Mouse (Mus musculus) regulatory T cell (primary cell): ENCODE results near the gene Pax5.

ENCODE experiments used
- in situ Hi-C: fragments of 300-600 bp; cut with MboI, MseI; formaldehyde crosslinking; loops from one replicate; pipeline ENCODE4 v1.15.1; 2025; ENCODE audit warnings: high pct_unique_total_duplicates

The Pax5 gene

DNA sequence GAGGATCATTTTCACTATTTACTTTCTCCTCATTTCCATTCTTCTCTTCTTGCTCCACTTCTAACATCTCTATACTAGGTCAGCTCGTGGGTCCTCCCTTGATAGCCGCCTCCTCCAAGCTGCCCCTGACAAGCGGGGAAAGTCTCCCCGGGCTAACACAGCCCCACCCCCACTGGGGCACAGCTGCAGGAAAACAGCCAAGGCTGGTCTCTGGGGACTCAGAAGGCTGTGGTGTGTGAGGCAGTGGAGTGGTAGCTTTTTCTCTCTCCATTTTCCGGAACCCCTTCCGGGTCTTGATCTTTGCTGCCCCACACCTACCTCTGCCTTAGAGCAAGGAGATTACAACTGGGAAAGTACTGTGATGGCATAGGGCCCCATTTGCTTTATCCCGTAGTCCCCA is 4.3 kb downstream of the Pax5 start:
- in situ Hi-C loops = no loop called here

DNA sequence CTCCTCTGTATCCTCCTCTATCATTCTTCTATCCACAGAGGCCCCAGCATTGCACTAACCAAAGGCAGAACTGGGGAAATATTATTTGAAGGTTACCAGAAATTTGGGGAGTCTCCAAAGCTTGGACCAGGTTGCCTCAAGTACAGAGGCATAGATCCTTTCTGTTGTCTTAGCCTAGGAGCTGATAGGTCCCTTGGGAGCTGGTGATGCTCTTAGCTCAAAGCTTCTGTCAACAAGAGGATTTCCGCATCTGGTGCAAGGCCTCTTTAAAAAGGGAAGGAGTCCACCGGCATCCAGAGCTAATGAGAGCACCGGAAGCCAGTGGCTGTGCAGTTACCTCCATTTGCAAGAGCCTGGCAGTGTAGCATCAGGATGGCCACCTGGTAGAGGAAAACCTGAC is 5.1 kb downstream of the Pax5 start:
- in situ Hi-C loops = no loop called here

DNA sequence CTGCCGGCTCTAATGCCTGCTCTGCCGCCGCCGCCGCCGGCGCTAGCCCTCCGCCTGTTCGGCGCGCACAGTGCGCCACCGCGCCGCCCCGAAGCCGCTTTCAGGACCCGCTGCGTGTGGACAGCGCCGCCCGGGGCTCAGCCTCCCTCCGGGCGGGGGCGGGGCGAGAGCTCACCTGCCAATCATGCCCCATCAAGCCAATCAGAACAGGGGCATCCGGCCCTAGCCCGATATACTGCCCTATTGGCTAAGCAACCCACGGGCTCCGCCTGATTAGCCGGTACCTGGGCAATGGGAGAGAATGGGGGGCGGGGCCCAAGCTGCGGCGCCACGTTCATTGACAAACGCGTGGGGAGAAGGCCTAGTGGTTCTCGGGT is 5.9 kb downstream of the Pax5 start:
- in situ Hi-C loops = no loop called here

DNA sequence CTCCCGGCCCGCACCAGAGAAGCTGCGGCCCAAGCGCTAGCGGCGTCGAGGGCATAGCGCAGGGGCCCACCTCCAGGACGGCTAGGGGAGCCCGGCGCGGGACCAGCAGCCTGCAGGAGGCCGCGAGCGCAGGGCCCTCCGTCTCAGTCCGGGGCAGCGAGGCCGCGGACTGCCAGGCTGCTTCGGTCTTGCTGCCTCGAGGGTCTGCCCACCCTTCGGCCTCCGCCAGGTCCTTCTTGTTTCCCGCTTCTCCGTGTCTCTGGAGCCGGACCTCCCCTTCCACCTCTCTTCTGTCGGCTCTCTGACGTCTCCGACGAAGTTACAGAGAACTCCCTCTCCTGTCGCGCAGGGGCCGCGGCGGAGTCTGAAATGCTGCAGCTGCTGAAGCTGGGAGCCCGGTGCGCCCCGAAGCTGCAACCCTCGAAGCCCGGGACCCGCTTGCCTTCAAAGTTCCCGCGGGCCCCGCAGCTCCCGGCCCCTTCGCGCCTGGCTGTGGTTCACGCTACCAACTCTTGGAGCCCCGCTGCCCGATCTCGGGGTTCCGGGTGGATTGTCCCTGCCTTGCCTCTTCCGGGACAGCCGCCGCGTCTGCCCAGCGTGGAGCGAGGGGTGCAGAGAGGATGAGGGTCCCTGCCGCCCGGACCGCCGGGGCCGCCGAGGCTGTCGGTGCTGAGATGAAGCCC is 6.5 kb downstream of the Pax5 start:
- in situ Hi-C loops = no loop called here

DNA sequence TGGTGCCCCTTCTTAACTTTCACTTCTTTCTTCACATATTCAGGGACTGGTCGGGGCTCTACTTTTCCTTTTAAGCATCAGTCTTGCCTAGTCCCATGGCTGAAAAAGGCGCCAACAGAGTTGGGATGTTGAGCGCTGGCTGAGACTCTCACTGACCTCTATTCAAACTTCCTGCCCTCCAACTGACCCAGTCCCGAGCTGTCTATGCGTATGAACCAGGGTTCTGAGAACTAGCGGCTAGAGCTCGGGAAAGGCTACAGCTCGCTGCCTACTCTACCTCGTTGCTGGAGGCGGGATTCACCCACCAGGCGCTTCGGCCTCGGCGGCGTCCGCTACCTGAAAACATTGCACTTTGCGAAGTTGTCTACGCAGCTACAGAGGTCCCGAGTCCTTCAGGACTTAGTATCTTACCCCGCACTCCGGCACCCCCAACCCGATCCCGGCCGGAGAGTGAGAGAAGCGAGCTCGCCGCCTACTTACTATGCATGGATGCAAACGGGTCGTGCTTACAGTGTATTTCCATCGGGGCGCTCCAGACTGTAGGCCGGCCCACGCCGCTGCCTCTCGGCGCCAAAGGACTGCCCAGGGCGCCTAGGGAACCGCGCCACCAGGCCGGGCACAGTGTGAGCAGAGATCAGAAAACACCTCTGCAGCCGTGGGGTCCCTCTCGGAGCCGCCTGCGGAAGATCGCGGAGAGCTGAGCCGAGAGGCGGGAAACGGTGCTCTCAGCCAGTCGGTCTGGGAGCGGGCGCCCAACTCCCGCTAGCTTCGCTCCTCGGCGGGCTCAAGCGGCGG is 7.2 kb downstream of the Pax5 start:
- in situ Hi-C loops = no loop called here

DNA sequence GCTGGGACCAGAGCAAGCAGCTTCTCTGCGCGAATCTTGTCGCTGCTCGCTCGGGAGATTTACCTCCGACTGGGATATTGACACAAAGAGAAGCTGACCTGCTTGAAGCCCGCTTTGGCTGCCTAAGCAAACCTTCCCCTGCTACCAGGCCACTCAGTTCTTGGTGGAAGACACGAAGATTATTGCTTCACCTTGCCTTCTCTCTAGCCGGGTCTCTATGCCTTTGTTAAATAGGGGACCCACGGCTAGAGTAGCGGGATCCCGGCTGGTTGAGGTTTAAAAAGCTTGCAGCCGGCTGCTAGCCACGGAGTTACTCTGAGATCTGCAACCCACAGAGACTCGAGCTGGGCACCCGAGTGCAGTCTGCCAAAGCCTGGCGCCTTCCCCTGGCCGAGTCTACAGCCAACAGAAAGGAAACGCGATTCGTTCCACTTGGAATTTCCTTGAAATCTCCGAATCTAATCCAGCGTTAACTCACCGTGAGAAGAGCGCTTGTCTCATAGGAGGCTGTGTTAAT is 8.2 kb downstream of the Pax5 start:
- in situ Hi-C loops = no loop called here

DNA sequence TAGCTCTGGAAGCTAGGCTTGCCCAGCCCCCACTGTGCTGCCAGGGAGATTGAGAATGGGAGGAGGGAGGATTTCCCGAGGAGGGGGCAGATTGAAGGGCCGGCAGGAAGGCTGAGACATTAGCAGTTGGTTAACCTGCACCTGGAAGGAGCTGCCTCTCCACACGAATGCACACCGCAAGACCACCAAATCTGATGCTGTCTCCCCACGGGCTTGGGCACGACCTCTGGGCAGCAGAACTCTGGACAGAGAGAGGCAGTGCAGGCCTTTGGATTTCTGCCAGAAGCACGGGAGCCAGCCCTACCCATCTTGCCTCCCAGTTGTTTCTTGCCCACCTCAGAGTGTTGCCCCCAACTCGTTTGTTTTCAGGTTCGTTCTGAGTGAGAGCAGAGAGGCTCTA is 8.8 kb downstream of the Pax5 start:
- in situ Hi-C loops = no loop called here

DNA sequence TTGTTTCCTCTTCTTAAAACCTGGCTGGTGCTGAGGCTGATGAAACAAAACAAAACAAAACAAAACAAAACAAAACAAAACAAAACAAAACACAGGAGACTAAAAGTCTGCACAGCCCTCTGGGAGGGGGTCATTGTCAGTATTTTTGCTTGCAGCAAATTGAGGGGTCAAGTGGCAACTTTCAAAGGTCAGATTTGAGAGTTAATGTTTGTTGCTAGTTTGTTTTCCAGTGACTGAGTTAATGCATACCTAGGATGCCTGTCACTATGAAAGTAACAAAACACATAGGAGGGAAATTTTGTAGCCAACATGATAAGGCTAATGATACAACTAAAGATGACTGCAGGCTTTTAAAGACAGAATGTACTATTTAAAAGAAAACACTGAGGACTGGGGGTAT is 13.6 kb downstream of the Pax5 start:
- in situ Hi-C loops = no loop called here

DNA sequence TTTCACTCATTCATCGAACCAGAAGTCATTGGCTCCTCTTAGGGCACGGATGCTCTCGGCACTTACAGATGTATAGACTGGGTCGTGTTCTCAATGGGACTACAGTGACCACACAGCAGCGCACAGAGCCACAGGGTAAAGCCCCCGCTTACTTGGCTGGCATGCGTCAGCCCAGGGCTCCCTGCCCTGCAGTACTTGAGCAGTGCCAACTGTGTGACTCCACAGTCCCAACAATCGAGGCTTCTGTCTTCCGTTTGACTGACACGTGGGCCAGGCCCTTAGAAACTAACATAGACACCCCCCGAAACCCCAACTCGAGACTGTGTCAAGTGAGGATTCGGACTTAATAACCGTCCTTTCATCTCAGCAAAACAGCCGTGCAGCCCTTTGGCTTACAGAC is 15.9 kb downstream of the Pax5 start:
- in situ Hi-C loops = no loop called here

DNA sequence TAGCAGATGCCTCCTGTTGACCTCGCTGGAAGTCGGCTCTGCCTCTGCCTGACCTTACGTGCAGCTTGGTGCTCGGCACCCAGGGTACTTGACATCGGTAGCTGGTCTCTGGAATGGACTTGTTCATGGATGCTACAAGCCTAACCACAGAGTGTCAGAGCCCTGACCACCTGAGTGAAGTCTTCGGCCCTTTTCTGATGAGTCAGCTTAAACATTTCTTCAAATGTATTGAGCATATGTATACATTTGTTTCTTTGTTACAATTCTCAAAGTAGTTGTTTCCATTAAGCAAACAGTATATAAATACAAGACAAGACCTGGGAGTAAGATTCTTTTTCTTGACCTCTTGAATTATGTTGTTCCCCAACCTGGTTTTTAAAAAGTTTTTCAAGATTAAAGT is 24.7 kb downstream of the Pax5 start:
- in situ Hi-C loops = no loop called here

DNA sequence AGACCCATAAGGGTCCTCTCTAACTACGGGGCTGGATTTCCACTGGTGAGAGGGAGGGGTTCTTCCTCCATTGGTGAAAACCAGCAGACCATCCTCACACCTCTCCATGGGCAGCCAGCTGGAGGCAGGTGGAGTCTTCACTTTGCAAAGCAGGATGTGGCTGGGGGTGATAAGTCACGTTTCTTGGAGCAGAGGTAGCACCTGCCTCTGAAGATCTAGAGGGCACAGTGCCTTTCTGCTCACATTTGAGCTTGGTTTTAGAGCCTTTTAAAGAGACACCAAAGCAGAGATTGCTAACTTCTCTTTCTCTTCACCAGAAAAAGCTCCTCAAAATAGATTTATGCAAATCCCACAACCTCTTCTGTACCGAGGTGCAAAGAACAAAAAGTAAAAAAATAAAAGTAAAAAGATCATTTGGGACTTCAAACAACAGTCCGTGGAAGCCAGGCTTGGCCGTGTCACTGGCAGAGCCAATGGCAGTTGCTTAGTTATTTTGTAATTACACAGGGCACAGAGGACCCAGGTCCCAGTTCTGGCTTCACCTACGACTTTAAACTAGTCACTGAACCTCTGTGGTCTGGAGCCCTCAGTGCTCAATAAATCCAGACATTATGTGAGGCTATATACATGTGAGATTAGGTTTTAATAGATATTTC is 29.9 kb downstream of the Pax5 start:
- in situ Hi-C loops = no loop called here

DNA sequence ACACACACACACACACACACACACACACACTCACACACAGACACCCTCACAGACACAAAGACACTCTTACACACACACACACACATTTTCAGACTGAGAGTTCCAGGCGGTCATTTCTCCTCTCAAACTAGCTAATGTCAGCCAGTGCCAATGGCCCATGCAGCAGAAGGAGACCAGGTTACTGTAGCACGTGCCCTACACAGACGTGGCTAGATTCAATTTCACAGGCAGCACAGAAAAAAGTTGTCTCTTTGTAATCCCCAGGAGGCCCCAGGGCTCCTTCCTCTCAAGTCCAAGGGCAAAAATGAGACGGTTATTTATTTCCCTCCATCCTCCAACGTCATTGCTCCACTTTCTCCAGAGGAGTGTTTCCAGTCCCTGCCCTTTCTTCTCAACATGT is 31.6 kb downstream of the Pax5 start:
- in situ Hi-C loops = no loop called here

DNA sequence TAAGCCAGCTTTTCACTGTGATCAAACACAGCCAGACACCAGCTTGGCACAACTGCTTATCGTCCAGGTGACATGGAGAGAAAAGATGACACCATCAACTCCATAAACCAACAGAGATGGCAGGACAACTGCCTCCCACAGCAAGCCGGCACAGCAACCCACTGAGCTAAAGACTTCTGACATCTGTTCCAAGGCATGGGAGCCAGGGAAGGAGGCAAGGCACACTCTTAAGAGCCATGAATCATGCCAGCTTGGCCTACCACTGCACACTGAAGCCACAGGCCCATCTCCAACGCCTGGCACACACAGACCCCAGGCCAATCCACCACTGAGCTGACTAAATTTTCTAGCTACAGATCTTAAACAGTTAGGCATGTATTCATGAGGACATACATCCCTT is 32.3 kb downstream of the Pax5 start:
- in situ Hi-C loops = no loop called here

DNA sequence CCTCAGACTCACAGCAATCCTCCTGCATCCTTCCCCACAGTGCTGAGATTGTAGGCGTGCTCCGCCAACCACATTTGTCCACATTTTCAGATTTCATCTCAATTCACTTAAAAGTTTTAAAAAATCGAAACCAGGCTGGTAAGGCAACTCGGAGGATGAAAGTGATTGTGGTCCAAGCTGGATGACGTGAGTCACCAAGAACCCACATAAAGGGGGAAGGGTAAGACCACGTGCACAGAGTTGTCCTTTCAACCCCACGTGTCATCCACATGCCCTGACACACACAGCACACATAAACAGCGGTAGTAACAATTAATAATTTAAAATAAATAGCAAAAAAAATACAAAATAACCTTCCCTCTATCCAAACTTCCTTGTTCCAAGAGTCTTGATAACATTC is 35.3 kb downstream of the Pax5 start:
- in situ Hi-C loops = no loop called here

DNA sequence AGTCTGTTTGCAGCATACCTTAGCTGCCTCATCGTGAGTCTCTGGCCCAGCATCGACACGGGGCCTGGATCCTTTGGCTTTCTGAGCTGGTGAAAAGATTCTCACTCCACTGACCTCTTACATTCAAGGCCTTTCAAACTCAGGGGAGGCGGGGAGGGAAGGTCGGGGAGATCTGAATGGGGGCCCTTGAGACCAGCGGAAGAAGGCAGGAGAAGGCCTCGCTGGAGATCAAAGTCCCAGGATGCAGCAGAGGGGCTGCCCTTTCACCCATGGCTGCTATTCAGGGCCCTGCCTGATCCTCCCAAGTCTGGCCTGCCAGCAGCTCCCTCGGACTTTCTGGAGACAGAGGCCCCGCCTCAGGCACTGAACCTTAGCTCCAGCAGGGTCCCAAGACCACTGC is 36.6 kb downstream of the Pax5 start:
- in situ Hi-C loops = no loop called here

DNA sequence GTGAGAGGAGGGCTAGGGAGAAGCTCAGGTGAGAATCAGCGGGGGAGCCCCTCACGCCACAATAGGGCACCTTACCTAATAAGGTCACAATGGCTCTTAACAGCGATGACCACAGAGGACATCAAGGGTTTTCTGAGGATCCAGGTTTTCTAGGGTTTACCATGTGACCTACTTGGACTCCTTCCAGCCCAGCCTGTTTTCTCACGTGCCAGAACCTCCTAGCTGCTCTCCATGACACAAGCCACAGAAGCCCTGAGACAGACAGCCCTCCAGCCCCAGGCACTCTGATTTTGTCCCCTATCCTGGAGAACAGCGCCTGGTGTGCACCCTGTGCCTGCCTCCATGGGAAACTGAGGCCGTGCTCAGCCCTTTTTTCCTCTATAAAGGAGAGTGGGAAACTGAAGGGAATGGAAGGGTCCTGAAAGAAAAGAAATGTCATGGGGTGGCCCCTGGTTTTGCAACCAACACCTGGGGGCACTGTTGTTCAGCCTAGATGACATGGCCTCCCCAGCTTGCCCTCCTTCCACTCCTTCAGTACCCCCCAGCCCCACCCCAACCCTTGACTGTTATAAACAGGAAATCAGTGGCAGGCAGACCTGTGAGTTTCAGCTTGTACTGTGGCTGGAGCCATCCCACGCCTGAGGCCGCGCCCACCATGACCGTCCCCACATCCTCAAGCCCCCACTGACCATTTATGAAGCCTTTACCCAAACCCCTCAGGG is 37.9 kb downstream of the Pax5 start:
- in situ Hi-C loops = no loop called here

DNA sequence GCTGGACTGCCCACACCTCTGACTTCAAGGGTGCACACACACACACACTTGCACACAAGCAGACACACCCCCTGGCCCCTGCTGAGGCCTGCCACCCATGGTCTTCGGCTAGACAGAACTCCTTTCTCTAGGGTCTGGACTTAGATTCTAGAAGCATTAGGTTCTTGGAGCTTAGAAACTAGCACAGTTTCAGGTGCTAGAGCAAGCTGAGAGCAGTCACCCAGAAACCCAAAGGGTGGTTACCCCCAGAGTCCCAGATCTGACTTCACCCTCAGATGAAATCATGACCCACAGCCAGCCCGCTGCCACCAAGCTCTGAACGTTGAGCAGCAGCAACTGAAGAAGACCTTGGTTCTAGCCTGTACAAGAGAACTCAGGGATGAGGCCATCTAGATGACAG is 38.8 kb downstream of the Pax5 start:
- in situ Hi-C loops = no loop called here

DNA sequence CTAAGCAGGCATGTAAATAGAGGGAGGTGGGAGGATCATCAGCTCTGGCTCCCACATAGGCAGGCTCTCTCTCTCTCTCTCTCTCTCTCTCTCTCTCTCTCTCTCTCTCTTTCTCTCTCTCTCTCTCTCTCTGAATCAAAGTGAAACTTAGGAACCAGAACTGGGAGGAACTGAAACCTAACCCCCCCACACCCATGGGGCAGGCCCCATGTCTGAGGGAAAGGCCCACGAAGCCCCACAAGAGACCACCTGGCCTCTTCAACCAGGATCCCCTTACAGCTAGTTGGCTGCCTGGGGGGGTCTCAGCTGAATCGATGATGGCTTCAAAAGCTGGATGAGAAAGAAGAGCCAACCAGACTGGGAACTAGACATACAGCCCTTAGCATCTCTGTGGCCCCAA is 39.3 kb downstream of the Pax5 start:
- in situ Hi-C loops = no loop called here

DNA sequence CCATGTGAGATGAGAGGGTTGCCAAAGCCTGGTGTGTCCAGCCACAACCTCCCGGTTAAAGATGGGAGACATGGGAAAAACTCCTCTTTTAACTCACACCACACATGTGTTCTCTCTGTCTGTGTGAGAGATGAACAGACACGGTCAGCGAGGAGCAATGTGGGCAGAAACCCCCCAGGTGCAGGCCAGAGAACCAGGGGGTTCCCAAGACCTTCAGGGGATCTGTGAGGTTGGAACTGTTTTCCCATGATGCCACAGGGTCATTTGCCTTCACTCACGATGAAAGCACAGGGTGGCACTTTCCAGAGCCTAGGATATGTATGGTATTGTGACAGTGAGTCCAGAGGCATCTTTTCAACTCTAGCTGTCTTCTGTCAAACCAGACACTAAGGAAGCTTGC is 39.9 kb downstream of the Pax5 start:
- in situ Hi-C loops = no loop called here

DNA sequence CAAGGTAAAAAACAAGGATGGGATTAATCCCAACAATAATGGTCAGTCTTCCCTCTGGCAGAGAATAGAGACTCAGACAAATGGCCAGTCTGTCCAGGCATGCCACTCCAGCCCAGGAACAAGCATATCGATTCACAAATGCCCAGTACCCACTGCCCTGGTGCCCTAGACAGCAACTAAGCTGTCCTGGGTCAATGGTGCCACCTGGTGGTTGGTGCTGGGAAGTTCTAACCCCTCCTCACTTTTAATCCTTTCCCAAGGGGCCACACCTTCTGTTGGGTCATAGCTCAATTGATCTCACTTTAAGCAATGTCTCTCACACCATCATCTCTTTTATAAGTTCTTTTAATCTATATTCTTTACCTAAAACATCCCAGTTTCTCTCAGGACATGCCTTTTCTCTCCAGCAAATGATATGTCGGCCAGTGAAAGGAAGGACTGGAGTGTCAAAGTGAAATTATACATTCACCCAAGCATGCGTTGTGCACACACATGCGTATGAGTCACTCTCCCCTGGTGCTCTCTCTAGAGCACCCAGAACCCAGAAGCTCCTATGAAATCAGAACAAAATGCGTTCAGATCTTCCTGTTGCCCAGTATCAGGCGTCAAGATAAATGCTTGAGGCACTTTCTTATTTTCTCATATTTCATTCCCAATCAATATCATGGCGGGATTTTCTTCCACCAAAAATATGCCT is 40.7 kb downstream of the Pax5 start:
- in situ Hi-C loops = loop anchor here (5.0 kb wide), 1 partner anchor 97 kb away; no protein-coding TSS in a partner anchor

DNA sequence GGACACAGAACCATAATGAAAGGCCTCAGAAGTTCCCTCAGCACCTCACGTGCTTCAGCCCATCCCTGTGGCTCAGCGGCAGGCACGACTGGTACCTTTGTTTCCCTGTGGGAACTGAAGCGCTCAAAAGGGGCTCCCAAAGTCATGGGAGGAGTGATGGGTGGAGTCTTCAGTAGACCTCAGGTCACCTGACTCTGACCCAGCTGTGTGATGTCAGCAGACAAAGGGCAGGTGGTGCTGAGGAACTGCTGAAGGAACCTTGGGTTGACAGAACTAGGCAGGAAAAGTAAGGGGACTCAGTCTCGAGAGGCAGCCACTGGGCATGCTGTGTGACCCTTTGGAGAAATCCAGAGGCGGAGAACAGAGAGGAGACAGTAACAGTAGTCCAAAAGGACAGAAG is 41.7 kb downstream of the Pax5 start:
- in situ Hi-C loops = loop anchor here (5.0 kb wide), 1 partner anchor 96 kb away; no protein-coding TSS in a partner anchor
